Mouse (Mus musculus) gastrocnemius, adult 8-10 months (tissue): ENCODE measurements around the gene Itih3. TPM values are rescaled to one million over a fixed set of nuclear protein-coding genes. Genes with fewer than 3 reads are reported as not detected.

ENCODE experiments used
- DNase-seq, 2 experiments: peaks; one replicate each; pipeline ENCODE4 v3.0.0; 2022; ENCODE audit warnings: low spot score in 2 of 2
- total RNA-seq, 4 experiments: library from RNA; stranded (reverse); gene quantifications; 2 replicates each; pipeline ENCODE4 v1.2.4; 2022

The Itih3 gene
- total RNA-seq, 4 experiments from 2014 or later, result 0.15 to 0.51 (median 0.40) TPM; not detected in 1

DNA sequence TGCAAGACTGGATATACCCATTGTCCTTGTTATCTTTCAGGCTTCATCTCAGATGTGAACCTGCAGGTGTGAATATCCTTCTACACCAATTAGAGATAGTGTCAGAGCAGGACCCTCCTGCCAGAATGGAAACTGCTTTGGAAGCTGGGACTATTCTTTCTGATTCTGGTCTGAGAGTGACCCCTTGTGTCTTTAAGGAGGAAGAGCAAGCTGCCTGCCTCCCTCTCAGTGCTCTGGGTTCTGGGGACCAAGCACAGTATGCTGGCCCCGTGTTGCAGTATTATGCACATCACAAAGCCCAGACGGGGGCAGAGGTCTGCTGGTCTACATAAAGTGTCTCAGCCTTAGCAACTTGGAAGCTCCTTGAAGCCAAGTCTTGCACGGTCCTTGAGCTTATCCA is 58.2 kb downstream of the Itih3 start:
- no peak for DNase-seq

DNA sequence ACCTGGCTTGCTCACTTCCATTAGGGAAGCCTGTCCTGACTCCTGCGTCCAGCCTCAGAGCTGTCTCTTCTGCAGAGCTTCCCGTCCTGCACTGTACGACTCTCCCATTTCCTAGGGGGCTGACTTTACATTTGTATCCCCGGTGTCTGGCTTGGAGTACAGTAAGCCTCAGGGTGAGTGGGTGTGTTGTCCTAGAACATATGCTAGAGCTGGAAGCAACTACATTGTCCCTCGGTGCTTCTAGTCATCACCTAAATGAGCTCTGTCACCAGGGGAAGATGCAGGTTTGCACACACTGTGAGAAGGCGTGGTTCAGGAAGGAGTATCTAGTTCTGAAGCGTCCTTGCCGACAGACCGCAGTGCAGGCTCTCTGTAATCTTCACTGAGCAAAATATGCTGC is 61.2 kb downstream of the Itih3 start:
- no peak for DNase-seq

DNA sequence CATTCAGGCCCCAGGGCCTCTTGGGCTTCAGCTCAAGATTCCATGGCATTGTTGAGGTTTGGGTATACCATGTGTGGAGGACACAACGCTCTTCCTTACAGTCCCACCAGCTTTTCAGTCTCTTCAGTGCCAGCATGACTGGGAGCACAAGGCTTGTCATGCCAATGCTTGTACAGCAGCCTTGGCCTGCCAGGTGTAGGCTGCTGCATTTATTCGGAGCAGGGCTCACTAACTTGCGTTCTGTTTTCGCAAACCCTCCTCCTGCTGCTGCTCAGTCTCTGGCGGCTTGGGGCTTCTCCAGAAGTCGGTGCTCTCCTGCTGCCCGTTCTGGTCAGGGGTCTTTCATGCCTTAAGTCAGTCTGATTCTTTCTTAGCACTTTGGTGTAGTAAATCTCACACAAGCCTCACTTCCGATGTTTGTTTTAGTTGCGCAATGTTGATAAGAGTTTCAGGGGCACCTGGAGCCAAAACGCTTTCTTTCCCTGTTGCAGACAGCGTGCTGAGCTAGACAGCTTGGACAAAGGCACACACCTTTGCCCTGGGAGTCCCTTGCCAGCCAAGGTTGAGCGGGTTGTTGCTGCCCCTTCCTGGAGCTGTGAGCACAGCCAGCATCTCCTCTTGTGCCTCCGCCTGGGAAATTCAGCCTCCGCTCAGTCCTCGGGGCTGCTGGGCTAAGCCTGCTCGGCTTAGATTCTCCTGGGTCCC is 62.0 kb downstream of the Itih3 start:
- DNase-seq, result no peak

Other genes starting within 250 kb of the Itih3 start
- 10 to 100 TPM; 10.7 to 13.0 (median 12.2) TPM for gene Sfmbt1, start 208.9 kb downstream of the Itih3 start, total RNA-seq
- 10 to 100 TPM in 1 of 4 experiments, 1 to 10 TPM in 3; 6.3 to 10.6 (median 7.2) TPM for gene Tmem110, start 98.2 kb downstream of the Itih3 start, total RNA-seq
- gene Mustn1, start 44.6 kb downstream of the Itih3 start, total RNA-seq, result 100 to 1,000 TPM in 1 of 4 experiments, 10 to 100 TPM in 3; 54.5 to 111 (median 61.6) TPM
- under 1 TPM in 1 of 4 experiments, not detected in 3; 0.48 TPM for gene Itih4, start 37.3 kb downstream of the Itih3 start, total RNA-seq
- under 1 TPM in 1 of 4 experiments, not detected in 3; 0.11 TPM for gene Itih1, start 19.5 kb upstream of the Itih3 start, total RNA-seq
- gene Nek4, start 27.6 kb upstream of the Itih3 start, total RNA-seq, result 1 to 10 TPM; 3.5 to 4.5 (median 4.0) TPM
- gene Glt8d1, start 77.6 kb upstream of the Itih3 start, total RNA-seq, result 10 to 100 TPM; 10.6 to 12.5 (median 11.8) TPM
- 100 to 1,000 TPM; 121 to 132 (median 130) TPM for gene Spcs1, start 77.9 kb upstream of the Itih3 start, total RNA-seq
- gene Pbrm1, start 95.4 kb upstream of the Itih3 start, total RNA-seq, result 10 to 100 TPM; 38.3 to 45.6 (median 39.8) TPM
- 10 to 100 TPM; 25.7 to 35.9 (median 30.8) TPM for gene Gnl3, start 95.4 kb upstream of the Itih3 start, total RNA-seq
- 10 to 100 TPM; 26.8 to 40.5 (median 34.1) TPM for gene Smim4, start 205.2 kb upstream of the Itih3 start, total RNA-seq
- gene Nt5dc2, start 207.3 kb upstream of the Itih3 start, total RNA-seq, result 1 to 10 TPM in 1 of 4 experiments, under 1 TPM in 3; 0.32 to 1.1 (median 0.74) TPM
- gene Stab1, start 244.9 kb upstream of the Itih3 start, total RNA-seq, result 1 to 10 TPM; 5.0 to 9.9 (median 6.0) TPM